Mouse (Mus musculus): ENCODE measurements around the gene Coa5.

Gene Coa5

GRCm38 (mm10) chr1:37368768-37369385 lies 61.0 kb downstream of the Coa5 start:
- DNase-seq (ENCODE audit: low read depth in 2 of 2, low spot score in 2 of 2) = no peak

- DNase-seq (ENCODE audit: low read depth in 2 of 2, low spot score in 2 of 2) = no peak
These were observed 61.8 kb downstream of the Coa5 start for GRCm38 (mm10) chr1:37368125-37368524.
